Mouse (Mus musculus) heart, postnatal 4 days (tissue): ENCODE results near the gene Bzw2. TPM values are rescaled to one million over a fixed set of nuclear protein-coding genes. Genes with fewer than 3 reads are reported as not detected.
"Not testable (repeated sequence)": the region's sequence is repeated elsewhere in the genome, so short reads cannot be mapped to it uniquely, and the experiment has no call there.

Source experiments
- DNase-seq: peaks from one replicate; pipeline ENCODE4 v3.0.0; 2021
- total RNA-seq, 2 experiments: library from RNA; stranded (reverse); gene quantifications; 2 replicates each; pipeline ENCODE4 v1.2.3; 2021

The Bzw2 gene
- 100 to 1,000 TPM; 168 to 170 TPM for total RNA-seq

- peak; percentile 72 for DNase-seq
Observed at GRCm38 (mm10) chr12:36157638-36158308, at the start of gene Bzw2. Gene Bzw2 (minus strand): TSS chr12:36158080.

- DNase-seq = peak; percentile 63
Observed at GRCm38 (mm10) chr12:36207072-36207799, 49.4 kb upstream of the Bzw2 start.

GRCm38 (mm10) chr12:36205579-36206119, 47.8 kb upstream of the Bzw2 start:
- DNase-seq = not testable (repeated sequence)

- no peak for DNase-seq
Observed at GRCm38 (mm10) chr12:36194976-36195375, 37.1 kb upstream of the Bzw2 start.

- no peak for DNase-seq
Observed at GRCm38 (mm10) chr12:36190343-36190742, 32.5 kb upstream of the Bzw2 start.

GRCm38 (mm10) chr12:36189610-36190009, 31.7 kb upstream of the Bzw2 start:
- no peak for DNase-seq

- no peak for DNase-seq
Observed at GRCm38 (mm10) chr12:36187081-36187480, 29.2 kb upstream of the Bzw2 start.

- DNase-seq = peak; percentile 25
Observed at GRCm38 (mm10) chr12:36182570-36182969, 24.7 kb upstream of the Bzw2 start.

GRCm38 (mm10) chr12:36177227-36177626, 19.3 kb upstream of the Bzw2 start:
- DNase-seq = no peak

- no peak for DNase-seq
Observed at GRCm38 (mm10) chr12:36165299-36165698, 7.4 kb upstream of the Bzw2 start.

GRCm38 (mm10) chr12:36164126-36164791, 6.4 kb upstream of the Bzw2 start:
- no peak for DNase-seq

GRCm38 (mm10) chr12:36157304-36157637, 609 bp downstream of the Bzw2 start:
- DNase-seq = no peak

- peak; percentile 93 for DNase-seq
Observed at GRCm38 (mm10) chr12:36156637-36157303, 1.1 kb downstream of the Bzw2 start, which contains the start of gene Ankmy2. Gene Ankmy2 (plus strand): TSS chr12:36157114.

- DNase-seq = no peak
Observed at GRCm38 (mm10) chr12:36156101-36156636, 1.7 kb downstream of the Bzw2 start.

- peak; percentile 14 for DNase-seq
Observed at GRCm38 (mm10) chr12:36155141-36155641, 2.7 kb downstream of the Bzw2 start.

GRCm38 (mm10) chr12:36150737-36151136, 7.1 kb downstream of the Bzw2 start:
- no peak for DNase-seq

GRCm38 (mm10) chr12:36150265-36150664, 7.6 kb downstream of the Bzw2 start:
- no peak for DNase-seq

- no peak for DNase-seq
Observed at GRCm38 (mm10) chr12:36146230-36147011, 11.5 kb downstream of the Bzw2 start.

- DNase-seq = peak; percentile 22
Observed at GRCm38 (mm10) chr12:36140401-36140800, 17.5 kb downstream of the Bzw2 start.

- peak; percentile 18 for DNase-seq
Observed at GRCm38 (mm10) chr12:36137192-36137591, 20.7 kb downstream of the Bzw2 start.

- no peak for DNase-seq
Observed at GRCm38 (mm10) chr12:36136285-36136684, 21.6 kb downstream of the Bzw2 start.
